Mouse (Mus musculus) cerebellum, adult 2 months (tissue): Measurements from ENCODE around the gene Gm45208.

Experiments used
- CTCF ChIP-seq: fragments of 200-500 bp; IDR thresholded peaks from 2 replicates; pipeline ENCODE4 v1.5.1; 2011; ENCODE audit warnings: low read depth, mild to moderate bottlenecking, control low read depth, low read length, moderate library complexity, borderline replicate concordance; ENCODE audit not compliant: insufficient read depth
- POLR2A ChIP-seq: fragments of 200-500 bp; IDR thresholded peaks from 2 replicates; pipeline ENCODE4 v1.6.1; 2011; ENCODE audit warnings: low read length, control low read depth, borderline replicate concordance; ENCODE audit not compliant: insufficient read depth

DNA sequence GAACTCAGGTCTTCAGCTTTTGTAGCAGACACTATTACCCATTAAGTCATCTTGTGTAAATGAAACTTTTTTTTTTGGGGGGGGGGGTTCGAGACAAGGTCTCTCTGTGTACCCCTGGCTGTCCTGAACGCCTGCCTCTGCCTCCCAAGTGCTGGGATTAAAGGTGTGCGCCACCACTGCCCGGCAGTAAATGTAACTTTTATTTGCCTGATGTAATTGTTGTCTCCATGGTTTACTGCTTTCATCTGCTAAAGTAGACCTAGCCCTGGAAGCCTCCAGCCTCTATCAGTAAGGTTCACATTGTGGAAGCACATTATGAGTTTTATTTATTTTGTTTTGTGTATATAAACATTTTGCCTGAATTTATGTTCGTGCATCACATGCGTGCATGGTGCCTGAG lies 25.5 kb upstream of the Gm45208 start:
- TF ChIP-seq CTCF: no peak
- TF ChIP-seq POLR2A: no peak
